Mouse (Mus musculus) G1E (cell line): ENCODE measurements around the gene Lmx1a.

Experiments used
- CTCF ChIP-seq: IDR thresholded peaks from 2 replicates; pipeline ENCODE4 v1.5.1; 2012; ENCODE audit warnings: low read depth, low read length, inconsistent platforms, mixed read lengths
- GATA1 ChIP-seq: IDR thresholded peaks from 2 replicates; pipeline ENCODE4 v1.6.1; 2012; ENCODE audit warnings: borderline replicate concordance, low read length, inconsistent platforms, mixed read lengths
- POLR2AphosphoS5 ChIP-seq: IDR thresholded peaks from 2 replicates; pipeline ENCODE4 v1.6.1; 2012; ENCODE audit warnings: low read depth, low read length, inconsistent platforms; ENCODE audit not compliant: insufficient replicate concordance
- TAL1 ChIP-seq: conservative IDR thresholded peaks from 2 replicates; pipeline ENCODE4 v1.6.1; 2012; ENCODE audit warnings: low read depth, low read length, inconsistent platforms, mixed read lengths

- TF ChIP-seq CTCF: no peak
- TF ChIP-seq POLR2AphosphoS5: no peak
- no peak for TF ChIP-seq GATA1
- no peak for TF ChIP-seq TAL1
These were observed 1.1 kb upstream of the Lmx1a start for GRCm38 (mm10) chr1:167688001-167688346.
